Mouse (Mus musculus) midbrain, embryonic 15.5 days (tissue): ENCODE data around the gene Hivep1. TPM values are rescaled to one million over a fixed set of nuclear protein-coding genes. Genes with fewer than 3 reads are reported as not detected.

Experiments
- ATAC-seq: fragments of 200-750 bp; cut with Nextera tagmentation; replicated peaks from 2 replicates; pipeline ENCODE4 v1.8.0; 2017; ENCODE audit warnings: moderate TSS enrichment
- H3K27ac ChIP-seq: fragments of 300-500 bp; sonication (generic); 2 replicates; pipeline ENCODE4 v1.5.1; 2015; ENCODE audit warnings: mild to moderate bottlenecking, inconsistent platforms
- H3K27me3 ChIP-seq: fragments of 300-500 bp; sonication (generic); replicated peaks from 2 replicates; pipeline ENCODE4 v1.6.1; 2015; ENCODE audit warnings: inconsistent platforms
- H3K36me3 ChIP-seq: fragments of 300-500 bp; sonication (generic); replicated peaks from 2 replicates; pipeline ENCODE4 v1.6.1; 2015; ENCODE audit warnings: inconsistent platforms
- H3K4me1 ChIP-seq: fragments of 300-500 bp; sonication (generic); 2 replicates; pipeline ENCODE4 v1.6.1; 2015; ENCODE audit warnings: inconsistent platforms
- H3K4me2 ChIP-seq: fragments of 300-500 bp; sonication (generic); 2 replicates; pipeline ENCODE4 v1.6.1; 2015; ENCODE audit warnings: inconsistent platforms, mild to moderate bottlenecking, moderate library complexity
- H3K4me3 ChIP-seq: fragments of 300-500 bp; sonication (generic); 2 replicates; pipeline ENCODE4 v1.5.1; 2015; ENCODE audit warnings: mild to moderate bottlenecking, inconsistent platforms
- H3K9ac ChIP-seq: fragments of 300-500 bp; sonication (generic); 2 replicates; pipeline ENCODE4 v1.6.1; 2015; ENCODE audit warnings: mild to moderate bottlenecking, inconsistent platforms
- H3K9me3 ChIP-seq: fragments of 300-500 bp; sonication (generic); 2 replicates; pipeline ENCODE4 v1.6.1; 2016; ENCODE audit warnings: inconsistent platforms
- WGBS: fragments of 180-500 bp; shearing (Covaris S2); methylation state at CpG from one replicate; pipeline ENCODE4 v1.1.7; 2015; ENCODE audit warnings: mixed read lengths; 5-methylcytosine and 5-hydroxymethylcytosine counted together
- polyA plus RNA-seq: library from polyadenylated mRNA; unstranded; fragments of >200 nt; fragmentation: Nextera tagmentation; extraction: Ambion mirVana; gene quantifications from 2 replicates; pipeline ENCODE4 v1.2.1, GENCODE M21; 2015

Gene Hivep1
- polyA plus RNA-seq, 1 experiment from 2014 or later = 18.2 TPM

DNA sequence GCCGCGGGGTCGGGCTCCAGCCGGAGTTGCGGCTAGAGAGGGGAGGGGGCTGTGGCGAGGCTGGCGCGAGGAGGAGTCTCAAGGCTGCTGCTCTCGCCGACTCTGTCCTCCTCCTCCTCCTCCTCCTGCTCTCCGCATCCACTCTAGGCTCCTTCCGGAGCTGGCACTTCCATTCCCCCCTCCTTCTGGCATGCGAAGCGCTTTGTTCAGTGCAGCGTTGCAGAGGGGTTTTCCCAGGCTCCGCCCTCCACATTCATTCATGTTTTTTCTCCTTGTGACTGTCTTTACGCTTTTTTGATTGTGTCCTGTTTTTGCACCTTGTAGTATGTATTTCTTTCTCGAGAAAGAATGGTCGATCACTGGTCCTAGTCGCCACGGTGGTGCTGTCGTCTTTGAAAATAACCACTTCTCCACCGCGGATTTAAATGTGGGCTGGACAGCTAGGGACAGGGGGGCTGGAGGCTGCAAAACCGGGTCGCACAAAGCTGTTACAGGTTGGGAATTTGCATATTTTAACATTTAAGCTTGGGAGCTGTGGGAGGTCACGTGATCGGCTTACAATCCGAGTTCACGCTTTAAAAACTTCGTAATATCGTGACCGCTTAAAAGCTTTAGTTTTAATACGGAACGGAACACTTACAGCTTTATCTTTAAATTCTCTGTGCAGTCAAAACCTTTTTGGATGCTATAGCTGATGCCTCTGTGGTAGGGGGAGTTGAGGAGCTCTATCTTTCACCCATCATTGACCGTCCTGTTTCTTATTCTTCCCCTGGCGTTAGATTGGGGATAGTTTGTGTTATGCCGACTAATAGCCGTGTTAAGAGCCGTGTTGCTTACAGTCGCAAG is 1.1 kb downstream of the Hivep1 start:
- H3K9ac ChIP-seq = peak overlapping the region; percentile 98
- H3K36me3 ChIP-seq = no peaks in the 10 kb centered on the region; the same call in 1 of the 2 replicates
- H3K27ac ChIP-seq = peak overlapping the region; percentile 96
- H3K4me3 ChIP-seq = peak overlapping the region; percentile 95
- no peaks in the 10 kb centered on the region for H3K27me3 ChIP-seq
- WGBS = under 1% methylated on average over 41 of the region's 41 CpGs
- ATAC-seq = peak; percentile 83
- no peaks in the 10 kb centered on the region for H3K9me3 ChIP-seq
- peak overlapping the region; percentile 89 for H3K4me2 ChIP-seq
- peaks cover 46% of the 10 kb centered on the region for H3K4me1 ChIP-seq

DNA sequence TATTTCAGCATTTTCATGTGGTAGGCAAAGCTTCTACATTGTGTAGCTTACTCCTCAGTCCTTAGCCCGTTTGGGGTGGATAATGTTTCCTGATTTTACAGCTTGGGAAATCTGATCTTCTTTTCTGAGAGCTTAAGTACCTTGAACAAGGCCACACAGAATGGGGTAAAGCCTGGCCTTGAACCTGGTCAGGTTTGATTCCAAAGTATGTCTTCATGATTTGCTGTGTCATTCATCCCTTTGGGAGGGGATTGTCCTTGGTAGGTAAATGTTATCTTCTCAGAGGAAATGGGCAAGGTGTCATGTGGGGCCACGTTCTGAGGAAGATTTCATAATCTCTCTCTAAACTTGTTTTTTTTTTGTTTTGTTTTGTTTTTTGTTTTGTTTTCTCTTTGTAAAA is 1.8 kb downstream of the Hivep1 start:
- peak overlapping the region; percentile 95 for H3K4me3 ChIP-seq
- H3K9ac ChIP-seq = peak overlapping the region; percentile 98
- no peaks in the 10 kb centered on the region for H3K27me3 ChIP-seq
- ATAC-seq = no peak
- H3K27ac ChIP-seq = peak overlapping the region; percentile 96
- no peaks in the 10 kb centered on the region for H3K9me3 ChIP-seq
- peaks cover 43% of the 10 kb centered on the region for H3K4me1 ChIP-seq
- 31% methylated on average over 2 of the region's 2 CpGs for WGBS
- H3K4me2 ChIP-seq = peak overlapping the region; percentile 89
- no peaks in the 10 kb centered on the region; the same call in 1 of the 2 replicates for H3K36me3 ChIP-seq

DNA sequence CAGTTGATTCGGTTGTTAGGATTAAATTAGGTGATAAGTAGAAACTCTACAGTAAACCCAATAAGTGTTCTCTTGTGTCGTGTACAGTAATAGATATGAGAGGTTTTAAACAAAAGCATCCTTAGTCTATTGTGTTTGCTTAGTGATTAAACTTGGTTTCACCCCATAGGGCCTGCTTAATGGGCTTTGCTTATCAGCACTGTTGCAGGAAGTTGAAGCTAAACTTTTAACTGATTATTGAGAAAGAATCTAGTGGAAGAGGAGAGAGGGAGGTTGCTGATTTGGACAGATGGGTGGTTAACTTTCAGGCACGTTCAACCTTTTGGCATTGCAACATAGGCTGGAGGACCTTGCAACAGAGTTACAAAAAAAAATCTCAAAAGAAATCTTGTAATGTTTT is 2.3 kb downstream of the Hivep1 start:
- Histone ChIP-seq H3K27ac (no peak overlapping the region), H3K9me3 (no peaks in the 10 kb centered on the region), H3K9ac (no peak overlapping the region), H3K27me3 (no peaks in the 10 kb centered on the region), H3K4me3 (no peak overlapping the region), H3K36me3 (no peaks in the 10 kb centered on the region; the same call in 1 of the 2 replicates), H3K4me1 (peaks cover 39% of the 10 kb centered on the region), H3K4me2 (no peak overlapping the region)
- ATAC-seq = no peak
- 63% methylated on average over 3 of the region's 3 CpGs for WGBS

DNA sequence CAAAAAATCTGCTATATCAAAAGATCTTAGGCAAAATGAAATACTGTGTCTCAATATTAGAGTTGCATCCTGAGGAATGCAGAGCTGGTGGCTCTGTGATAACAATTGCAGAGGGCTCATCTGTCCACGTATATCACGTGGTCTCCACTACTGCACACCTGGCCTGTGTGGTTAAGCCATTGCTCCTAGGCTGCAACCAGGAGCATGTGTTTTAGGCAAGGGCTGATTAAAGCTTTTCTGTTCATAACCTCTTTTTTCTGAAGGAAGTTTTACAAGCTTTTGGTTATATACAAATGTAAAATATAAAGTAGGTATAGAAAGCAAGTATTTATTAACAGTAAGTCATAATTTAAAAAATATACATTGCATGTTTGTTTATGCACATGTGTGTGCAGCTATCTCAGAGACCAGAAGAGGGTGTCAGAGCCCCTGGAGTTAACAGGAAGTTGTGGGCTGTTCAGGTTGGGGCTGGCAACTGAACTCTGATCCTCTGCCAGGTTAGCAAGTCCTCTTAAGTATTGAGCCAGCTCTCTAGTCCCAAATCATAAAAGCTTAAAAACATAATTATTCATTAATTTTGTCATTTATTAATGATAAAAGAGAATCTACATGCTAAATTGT is 5.0 kb downstream of the Hivep1 start:
- no peak overlapping the region for H3K4me3 ChIP-seq
- 97% methylated on average over 2 of the region's 2 CpGs for WGBS

DNA sequence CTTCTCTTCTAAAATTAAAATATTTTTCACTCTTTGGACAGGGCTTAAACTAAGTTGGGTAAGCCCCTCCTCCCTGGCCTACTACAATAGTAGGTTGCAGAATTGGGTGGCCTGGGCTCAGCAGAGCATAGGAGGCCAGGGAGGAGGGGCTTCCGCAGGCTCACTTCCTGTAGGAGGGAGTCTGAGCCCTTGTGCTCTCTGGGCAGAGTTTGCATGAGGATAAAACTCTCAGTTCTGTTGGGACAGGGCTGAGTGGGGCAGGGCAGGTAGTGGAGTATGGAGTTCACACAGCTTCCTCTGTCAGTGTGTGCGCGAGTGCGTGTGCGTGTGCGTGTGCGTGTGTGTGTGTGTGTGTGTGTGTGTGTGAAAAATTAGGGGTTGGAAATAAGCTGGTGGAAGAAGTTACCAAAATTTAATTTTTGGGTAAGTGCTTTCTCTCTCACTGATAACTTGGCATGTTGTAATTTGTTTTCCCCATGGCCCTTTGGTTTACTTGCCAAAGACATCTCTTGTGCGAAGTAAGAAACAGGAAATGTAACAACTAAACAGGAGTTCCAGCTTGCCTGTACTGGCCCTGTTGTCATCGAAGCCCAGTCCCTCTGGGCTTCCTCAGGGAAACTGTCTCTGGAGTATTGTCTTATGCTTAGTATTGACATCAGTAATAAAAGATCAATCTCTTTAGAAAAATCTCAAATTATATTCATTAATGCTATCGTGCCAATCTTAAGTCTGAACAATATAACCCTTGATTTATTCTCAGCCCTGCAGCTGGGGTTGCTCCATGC is 9.2 kb downstream of the Hivep1 start:
- ATAC-seq = no peak
- H3K27me3 ChIP-seq = no peaks in the 10 kb centered on the region
- no peak overlapping the region for H3K27ac ChIP-seq
- H3K9ac ChIP-seq = no peak overlapping the region
- no peaks in the 10 kb centered on the region for H3K4me1 ChIP-seq
- no peak overlapping the region for H3K4me2 ChIP-seq
- H3K4me3 ChIP-seq = no peak overlapping the region
- no peaks in the 10 kb centered on the region for H3K9me3 ChIP-seq
- 88% methylated on average over 10 of the region's 10 CpGs for WGBS
- H3K36me3 ChIP-seq = no peaks in the 10 kb centered on the region; the same call in 1 of the 2 replicates

More for the DNA sequence above, 5.0 kb downstream of the Hivep1 start:
- no peaks in the 10 kb centered on the region for H3K9me3 ChIP-seq
- H3K27me3 ChIP-seq = no peaks in the 10 kb centered on the region
- no peak for ATAC-seq
- no peak overlapping the region for H3K4me2 ChIP-seq
- H3K27ac ChIP-seq = no peak overlapping the region
- peaks cover 23% of the 10 kb centered on the region for H3K4me1 ChIP-seq
- H3K36me3 ChIP-seq = no peaks in the 10 kb centered on the region; the same call in 1 of the 2 replicates
- H3K9ac ChIP-seq = no peak overlapping the region

- H3K9ac ChIP-seq = no peak overlapping the region
- H3K4me3 ChIP-seq = no peak overlapping the region
- no peak for ATAC-seq
- H3K4me1 ChIP-seq = no peaks in the 10 kb centered on the region
- H3K36me3 ChIP-seq = 0 out of 2 replicates have a peak, but pooled peaks cover 3% of the 10 kb centered on the region
- no peaks in the 10 kb centered on the region for H3K27me3 ChIP-seq
- no peak overlapping the region for H3K27ac ChIP-seq
- H3K4me2 ChIP-seq = no peak overlapping the region
- no peaks in the 10 kb centered on the region for H3K9me3 ChIP-seq
Observed at GRCm38 (mm10) chr13:42064257-42064656, 12.4 kb downstream of the Hivep1 start.

- H3K9me3 ChIP-seq = no peaks in the 10 kb centered on the region
- 0 out of 2 replicates have a peak, but pooled peaks cover 3% of the 10 kb centered on the region for H3K36me3 ChIP-seq
- H3K4me3 ChIP-seq = no peak overlapping the region
- H3K27me3 ChIP-seq = no peaks in the 10 kb centered on the region
- H3K9ac ChIP-seq = no peak overlapping the region
- ATAC-seq = 0 out of 2 replicates have a peak, but pooled peaks have one; percentile 39
- peak overlapping the region; percentile 10; the same call in 1 of the 2 replicates for H3K27ac ChIP-seq
- no peaks in the 10 kb centered on the region; the same call in 1 of the 2 replicates for H3K4me1 ChIP-seq
- H3K4me2 ChIP-seq = no peak overlapping the region
- WGBS = 58% methylated on average over 4 of the region's 4 CpGs
Observed at GRCm38 (mm10) chr13:42070236-42070635, 18.4 kb downstream of the Hivep1 start.

- H3K4me2 ChIP-seq = no peak overlapping the region
- H3K9me3 ChIP-seq = no peaks in the 10 kb centered on the region
- WGBS = 89% methylated on average over 6 of the region's 6 CpGs
- no peaks in the 10 kb centered on the region for H3K27me3 ChIP-seq
- H3K36me3 ChIP-seq = 0 out of 2 replicates have a peak, but pooled peaks cover 3% of the 10 kb centered on the region
- H3K27ac ChIP-seq = no peak overlapping the region
- H3K9ac ChIP-seq = no peak overlapping the region
- no peak for ATAC-seq
- H3K4me3 ChIP-seq = no peak overlapping the region
- no peaks in the 10 kb centered on the region; the same call in 1 of the 2 replicates for H3K4me1 ChIP-seq
Observed at GRCm38 (mm10) chr13:42071011-42071410, 19.2 kb downstream of the Hivep1 start.

DNA sequence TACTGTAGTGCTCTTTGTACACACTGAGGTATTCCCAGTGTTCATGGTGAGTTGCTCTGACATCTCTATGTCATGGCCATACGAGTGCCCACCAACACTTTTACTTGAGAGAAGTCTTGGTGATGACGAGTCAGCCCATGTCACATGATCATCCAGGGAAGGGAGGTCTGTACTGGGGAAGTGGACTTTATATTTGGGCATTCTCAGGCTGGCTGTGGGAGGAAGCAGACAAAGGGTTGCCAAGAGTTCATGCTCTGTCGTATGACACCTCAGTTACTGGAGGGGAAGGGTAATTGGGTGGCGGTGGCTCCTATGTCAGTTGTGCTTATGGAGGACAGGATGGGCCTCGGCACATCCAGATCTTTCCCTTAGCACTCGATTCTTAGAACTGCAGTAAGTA is 21.5 kb downstream of the Hivep1 start:
- Histone ChIP-seq H3K9ac (no peak overlapping the region), H3K4me2 (no peak overlapping the region), H3K27ac (no peak overlapping the region), H3K4me1 (no peaks in the 10 kb centered on the region; the same call in 1 of the 2 replicates), H3K4me3 (no peak overlapping the region), H3K36me3 (no peaks in the 10 kb centered on the region), H3K27me3 (no peaks in the 10 kb centered on the region), H3K9me3 (no peaks in the 10 kb centered on the region)
- ATAC-seq = no peak
- 86% methylated on average over 6 of the region's 6 CpGs for WGBS

DNA sequence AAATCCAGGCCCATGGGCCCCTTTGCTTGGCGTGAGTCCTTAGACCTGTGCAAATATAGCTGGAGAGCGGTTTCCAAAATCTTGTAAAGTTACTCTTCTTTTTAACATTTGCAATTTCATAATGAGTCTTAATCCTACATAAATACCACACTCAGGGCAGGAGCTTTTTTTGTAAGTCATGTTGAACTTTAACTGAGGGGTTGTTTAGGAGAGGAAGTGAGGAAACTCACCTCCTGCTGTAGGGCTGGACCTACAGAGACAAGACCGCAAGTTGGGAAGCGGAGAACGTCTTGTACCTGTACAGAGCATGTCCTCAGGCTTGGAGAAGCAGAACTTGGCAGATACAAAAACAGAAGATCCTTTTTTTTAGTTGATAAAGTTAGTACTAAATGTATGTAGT is 23.7 kb downstream of the Hivep1 start:
- ATAC-seq = no peak
- no peaks in the 10 kb centered on the region for H3K9me3 ChIP-seq
- H3K36me3 ChIP-seq = no peaks in the 10 kb centered on the region
- no peak overlapping the region for H3K4me2 ChIP-seq
- H3K9ac ChIP-seq = no peak overlapping the region
- H3K4me3 ChIP-seq = no peak overlapping the region
- H3K27ac ChIP-seq = no peak overlapping the region
- H3K4me1 ChIP-seq = peaks cover 1% of the 10 kb centered on the region
- WGBS = 94% methylated on average over 5 of the region's 5 CpGs
- no peaks in the 10 kb centered on the region for H3K27me3 ChIP-seq

GRCm38 (mm10) chr13:42076751-42077302 is 25.0 kb downstream of the Hivep1 start:
- H3K9ac ChIP-seq = no peak overlapping the region
- H3K4me3 ChIP-seq = no peak overlapping the region
- no peaks in the 10 kb centered on the region for H3K9me3 ChIP-seq
- H3K27me3 ChIP-seq = no peaks in the 10 kb centered on the region
- no peak overlapping the region for H3K27ac ChIP-seq
- no peaks in the 10 kb centered on the region for H3K36me3 ChIP-seq
- no peak for ATAC-seq
- WGBS = 97% methylated on average over 5 of the region's 5 CpGs
- peaks cover 3% of the 10 kb centered on the region for H3K4me1 ChIP-seq
- no peak overlapping the region for H3K4me2 ChIP-seq

GRCm38 (mm10) chr13:42077629-42078028 is 25.8 kb downstream of the Hivep1 start:
- no peak overlapping the region for H3K4me3 ChIP-seq
- 89% methylated on average over 3 of the region's 3 CpGs for WGBS
- H3K4me2 ChIP-seq = no peak overlapping the region
- no peak overlapping the region for H3K9ac ChIP-seq
- H3K4me1 ChIP-seq = peaks cover 3% of the 10 kb centered on the region
- no peaks in the 10 kb centered on the region for H3K9me3 ChIP-seq
- no peaks in the 10 kb centered on the region for H3K36me3 ChIP-seq
- no peak for ATAC-seq
- H3K27me3 ChIP-seq = no peaks in the 10 kb centered on the region
- no peak overlapping the region for H3K27ac ChIP-seq
